Mouse (Mus musculus) frontal cortex, postnatal 10 days (tissue): ENCODE data around the gene Ppp1r3a.
"Not testable (repeated sequence)": the region's sequence is repeated elsewhere in the genome, so short reads cannot be mapped to it uniquely, and the experiment has no call there.

Source experiments
- DNase-seq, 2 experiments: peaks; one replicate each; pipeline ENCODE4 v3.0.0; 2022; ENCODE audit warnings: low spot score in 2 of 2, mixed read lengths in 1 of 2

Ppp1r3a gene

DNA sequence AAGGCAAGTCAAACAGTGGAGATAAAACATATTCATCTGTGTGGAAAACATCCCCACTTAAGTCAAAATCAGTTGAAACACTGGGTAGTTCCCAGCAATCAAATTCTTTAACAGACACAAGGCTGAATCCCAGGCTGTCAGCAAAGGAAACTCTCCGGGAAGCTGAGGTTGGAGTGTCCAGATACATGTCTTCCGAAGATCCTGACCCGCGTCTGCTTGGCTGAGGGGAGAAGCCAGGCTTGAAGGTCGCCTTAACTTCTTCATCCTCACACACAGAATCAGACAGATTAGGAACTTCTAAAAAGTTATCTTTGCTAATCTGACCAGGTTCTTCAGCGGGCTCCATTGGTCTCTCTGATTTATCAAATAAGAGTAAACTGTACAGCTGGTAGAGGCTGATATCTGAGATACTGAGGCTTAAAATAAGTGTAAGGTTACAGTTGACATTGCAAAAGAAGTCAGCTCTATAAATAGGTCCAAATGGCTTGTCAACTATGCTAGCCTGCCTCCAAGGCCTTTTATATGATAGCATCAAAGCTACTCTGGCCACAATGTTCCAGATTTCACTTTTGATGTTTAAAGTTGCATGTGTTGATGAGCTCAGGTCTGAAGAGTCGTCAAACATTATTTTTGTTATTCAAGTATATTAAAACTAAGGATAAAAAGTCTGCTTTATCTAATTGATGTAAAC is at the start of gene Ppp1r3a:
TSS of gene Ppp1r3a (minus strand) at position 374 of the 691 bp plus-strand sequence.
- no peak for DNase-seq

DNA sequence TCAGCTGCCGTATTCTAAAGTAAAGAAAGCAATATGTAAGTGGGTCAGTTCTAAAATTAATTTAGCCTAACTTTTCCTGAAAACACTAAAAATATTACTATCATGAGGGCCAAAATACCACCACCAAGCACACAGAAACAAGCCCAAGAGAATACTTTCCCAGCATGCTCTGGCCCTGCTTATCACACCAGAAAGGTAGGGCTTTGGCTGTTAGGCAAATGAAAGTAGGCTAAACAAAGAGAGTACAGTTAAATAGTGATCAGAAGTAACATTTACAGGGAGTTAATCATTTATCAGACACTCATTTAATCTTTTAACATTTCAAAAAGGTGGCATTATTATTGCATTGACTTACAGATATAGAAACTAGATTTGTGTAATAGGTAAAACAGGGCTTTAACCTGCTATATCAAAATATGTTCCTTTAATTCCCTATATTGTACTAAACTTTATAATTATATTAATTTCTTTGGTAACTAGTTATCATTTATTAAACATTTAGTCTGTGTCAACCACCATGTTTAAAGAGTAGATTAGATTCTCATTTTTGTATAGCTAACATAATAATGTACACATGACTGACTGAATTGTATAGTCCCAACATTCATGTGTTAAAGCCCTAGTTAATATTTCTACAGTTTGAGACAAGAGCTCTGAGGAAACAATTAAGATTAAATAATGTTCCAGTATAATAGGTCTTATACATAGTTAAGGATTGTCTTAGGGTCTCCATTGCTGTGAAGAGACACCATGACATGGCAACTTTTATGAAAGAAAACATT is 32.3 kb upstream of the Ppp1r3a start:
- DNase-seq, result no peak

DNA sequence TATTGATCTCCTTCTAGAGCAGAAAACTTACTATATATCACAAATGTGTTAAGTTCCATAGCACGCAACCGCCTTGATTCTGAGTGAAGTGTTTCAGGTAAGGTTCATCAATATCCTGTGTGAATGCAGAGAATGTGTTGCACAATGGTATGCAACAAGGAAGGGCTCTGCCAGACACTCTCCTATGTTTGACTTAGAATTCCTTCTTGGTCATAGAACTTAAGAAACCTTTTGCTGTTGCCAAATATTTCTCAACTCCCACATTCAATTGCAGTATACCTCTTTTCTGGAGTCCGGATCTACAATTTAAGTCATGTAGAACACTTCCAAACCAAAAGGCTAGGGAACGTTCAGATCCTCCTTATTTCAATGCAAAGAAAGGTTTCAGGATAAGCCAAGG is 22.8 kb upstream of the Ppp1r3a start:
- DNase-seq, result no peak

DNA sequence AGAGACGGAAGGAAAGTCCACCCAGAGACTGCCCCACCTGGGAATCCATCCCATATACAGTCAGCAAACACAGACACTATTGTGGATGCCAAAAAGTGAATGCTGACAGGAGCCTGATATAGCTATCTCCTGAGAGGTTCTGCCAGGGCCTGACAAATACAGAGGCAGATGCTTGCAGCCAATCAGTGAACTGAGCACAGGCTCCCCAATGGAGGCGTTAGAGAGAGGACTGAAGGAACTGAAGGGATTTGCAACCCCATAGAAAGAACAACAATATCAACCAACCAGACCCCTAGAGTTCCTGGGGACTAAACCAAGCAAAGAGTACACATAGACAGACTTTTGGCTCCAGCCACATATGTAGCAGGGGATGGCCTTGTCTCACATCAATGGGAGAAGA is 16.6 kb upstream of the Ppp1r3a start:
- DNase-seq, result no peak

DNA sequence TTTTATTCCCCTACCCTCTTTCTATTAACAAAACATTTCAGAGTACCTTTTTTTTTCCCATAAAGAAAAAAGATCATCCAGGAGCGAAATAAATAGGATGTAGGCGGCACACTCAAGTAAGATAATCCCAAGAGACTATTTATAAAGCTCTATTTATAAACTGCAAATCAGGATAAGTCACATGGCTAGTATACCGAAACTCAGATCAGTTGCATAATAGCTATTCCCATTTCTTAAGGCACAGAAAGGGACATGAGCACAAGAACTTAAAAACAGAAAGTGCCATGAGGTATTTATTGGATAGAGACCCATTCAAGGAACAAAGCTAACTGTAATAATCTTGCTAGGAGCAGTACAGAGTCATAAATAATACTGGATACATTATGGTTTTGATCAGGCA is 2.4 kb upstream of the Ppp1r3a start:
- DNase-seq, result no peak

DNA sequence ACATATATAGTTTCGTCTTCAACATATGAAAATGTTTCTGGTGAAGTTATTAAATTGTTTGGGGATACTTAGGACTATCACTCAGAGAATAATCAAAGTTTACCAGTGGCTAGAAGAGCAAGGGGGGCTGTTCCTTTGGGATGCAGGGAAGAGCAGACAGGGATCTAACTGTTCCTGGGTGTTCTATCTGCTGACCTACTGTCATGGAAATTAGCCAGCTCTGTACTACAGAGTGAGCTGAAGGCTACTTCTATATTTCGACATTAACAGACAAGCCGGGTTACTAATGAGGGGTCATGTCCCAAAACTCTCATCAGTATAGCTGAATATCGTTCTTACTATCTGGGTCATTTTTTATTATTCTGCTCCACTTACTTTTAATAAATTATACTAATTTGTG is 1.6 kb downstream of the Ppp1r3a start:
- no peak for DNase-seq

DNA sequence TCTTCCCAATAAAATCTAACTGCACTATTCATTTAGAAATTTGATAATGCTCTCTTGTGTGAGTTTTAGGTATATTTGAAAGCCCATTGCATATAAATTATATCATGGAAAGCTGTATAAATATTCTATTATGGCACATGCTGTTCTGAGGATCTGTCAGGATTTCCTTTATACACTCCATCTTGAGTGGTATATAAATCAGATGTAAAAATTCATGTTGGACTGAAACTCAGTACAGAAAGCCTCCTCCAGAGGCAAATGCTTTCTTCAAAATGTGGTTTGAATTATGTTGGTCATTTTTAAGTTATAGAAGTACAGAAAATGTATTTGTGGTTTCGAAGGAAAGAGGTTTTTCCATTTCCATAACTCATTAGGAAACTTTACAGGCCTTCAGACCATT is 2.9 kb downstream of the Ppp1r3a start:
- DNase-seq, result no peak

DNA sequence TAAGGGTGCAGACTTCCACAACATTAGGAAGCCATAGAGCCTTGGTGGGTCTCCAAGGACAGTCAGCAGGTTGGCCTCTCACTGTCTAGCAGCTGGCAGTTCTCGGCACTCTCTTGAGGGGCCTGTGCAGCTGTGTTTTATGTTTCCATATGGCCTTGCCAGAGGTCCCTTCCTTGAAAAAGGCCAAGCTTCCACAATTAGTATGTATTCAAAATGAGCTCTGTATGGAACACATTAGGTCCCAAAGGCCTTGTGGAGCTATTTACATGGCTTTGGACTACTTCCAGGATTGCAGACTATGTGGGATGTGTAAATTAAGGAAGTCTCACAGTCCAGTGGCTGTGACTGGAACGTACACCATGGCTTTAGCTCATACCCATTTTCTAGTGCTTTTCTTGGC is 8.1 kb downstream of the Ppp1r3a start:
- no peak for DNase-seq

DNA sequence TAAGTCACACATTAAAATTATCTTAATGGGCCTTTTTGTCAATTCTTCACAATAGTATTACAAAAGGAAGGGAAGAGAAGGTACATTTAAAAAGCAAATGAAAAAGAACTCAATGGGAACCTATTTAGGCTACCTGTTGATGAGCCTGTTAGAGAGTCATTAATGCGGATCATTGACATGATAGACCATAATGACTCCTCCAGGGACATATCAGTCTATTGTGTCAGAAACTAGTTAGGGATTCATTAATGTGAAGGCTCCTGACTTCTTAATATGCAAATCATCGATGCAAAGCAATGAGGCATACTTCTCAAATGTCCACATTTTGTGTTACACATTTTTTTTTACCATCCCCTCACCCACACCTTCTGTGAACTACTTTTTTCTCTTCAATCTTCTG is 19.1 kb downstream of the Ppp1r3a start:
- DNase-seq, result no peak

DNA sequence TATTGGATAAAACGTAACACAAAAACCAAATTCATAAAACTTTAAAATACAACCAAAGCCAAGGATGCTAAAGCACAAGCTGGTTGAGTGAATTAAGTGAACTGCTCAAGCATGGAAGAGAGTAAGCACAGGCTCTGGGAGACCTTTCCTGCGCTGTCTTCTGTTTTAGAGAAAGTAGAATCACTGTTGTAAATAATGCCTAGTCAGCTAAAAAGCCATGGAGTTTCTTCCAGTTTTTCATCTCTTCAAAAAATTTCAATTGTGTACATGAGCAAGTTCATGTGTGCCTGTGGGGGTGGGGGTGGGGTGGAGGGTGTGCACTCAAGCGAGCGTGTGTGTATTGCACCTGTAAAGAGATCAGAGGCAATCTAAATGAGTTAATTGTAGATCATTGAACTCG is 24.1 kb downstream of the Ppp1r3a start:
- no peak for DNase-seq

DNA sequence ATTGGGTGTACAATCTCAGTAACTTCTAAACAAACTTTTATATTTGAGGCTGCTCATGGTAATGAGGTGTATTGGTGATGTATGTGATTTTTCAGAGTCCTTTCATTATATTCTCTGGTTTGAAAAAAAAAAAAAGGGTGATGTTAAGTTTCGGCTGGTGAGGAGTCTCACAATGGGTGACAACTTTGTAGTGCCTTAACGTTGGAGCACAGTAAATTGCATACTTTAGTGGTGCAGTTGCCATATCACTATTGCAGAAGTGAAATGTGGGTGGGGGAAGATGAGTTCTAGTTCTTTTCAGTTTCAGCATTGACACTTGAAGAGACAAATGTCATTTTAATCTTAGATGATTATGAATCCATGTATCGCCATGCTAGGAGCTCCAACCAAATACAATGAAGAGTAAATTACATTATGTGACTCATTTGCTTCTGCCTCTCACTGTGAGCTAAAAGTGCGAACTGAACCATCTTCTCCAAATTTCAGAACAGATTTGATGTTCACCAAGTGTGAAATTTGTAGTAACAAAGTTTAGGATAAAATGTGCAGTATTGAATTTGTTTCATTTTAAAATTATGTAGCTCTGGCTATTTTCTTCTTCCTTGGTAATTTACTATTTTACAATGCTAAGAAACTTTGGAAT is 34.2 kb downstream of the Ppp1r3a start:
- no peak for DNase-seq

DNA sequence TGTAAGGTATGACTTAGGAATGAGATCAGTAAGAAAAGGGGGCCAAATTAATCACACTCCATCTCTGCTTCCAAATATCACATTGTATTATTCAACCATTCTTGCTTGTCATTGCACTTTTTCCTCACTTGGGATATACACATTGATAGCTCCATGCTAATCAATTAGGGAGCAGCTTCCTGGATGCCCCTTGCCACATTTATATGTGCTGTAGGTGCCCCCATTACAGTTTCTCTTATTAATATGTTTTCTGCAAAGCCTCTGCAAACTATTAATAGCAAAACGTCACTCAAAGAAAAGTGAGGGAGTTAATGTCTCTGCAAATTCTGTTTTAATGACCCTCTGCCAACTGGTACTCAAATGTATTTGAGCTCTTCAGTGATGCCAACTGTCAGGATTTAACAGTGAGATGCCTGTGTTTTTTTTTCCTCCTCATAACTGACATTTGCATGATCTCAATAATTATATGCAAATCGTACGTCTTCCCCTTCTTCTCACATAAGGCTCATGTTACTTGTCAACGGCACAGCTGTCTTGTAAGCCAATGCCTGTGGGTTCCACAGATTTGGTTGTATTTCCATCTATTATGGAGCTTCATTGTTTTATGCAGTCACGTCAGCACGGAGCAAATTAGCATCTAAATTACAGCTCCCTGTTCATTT is 34.8 kb downstream of the Ppp1r3a start:
- no peak for DNase-seq

DNA sequence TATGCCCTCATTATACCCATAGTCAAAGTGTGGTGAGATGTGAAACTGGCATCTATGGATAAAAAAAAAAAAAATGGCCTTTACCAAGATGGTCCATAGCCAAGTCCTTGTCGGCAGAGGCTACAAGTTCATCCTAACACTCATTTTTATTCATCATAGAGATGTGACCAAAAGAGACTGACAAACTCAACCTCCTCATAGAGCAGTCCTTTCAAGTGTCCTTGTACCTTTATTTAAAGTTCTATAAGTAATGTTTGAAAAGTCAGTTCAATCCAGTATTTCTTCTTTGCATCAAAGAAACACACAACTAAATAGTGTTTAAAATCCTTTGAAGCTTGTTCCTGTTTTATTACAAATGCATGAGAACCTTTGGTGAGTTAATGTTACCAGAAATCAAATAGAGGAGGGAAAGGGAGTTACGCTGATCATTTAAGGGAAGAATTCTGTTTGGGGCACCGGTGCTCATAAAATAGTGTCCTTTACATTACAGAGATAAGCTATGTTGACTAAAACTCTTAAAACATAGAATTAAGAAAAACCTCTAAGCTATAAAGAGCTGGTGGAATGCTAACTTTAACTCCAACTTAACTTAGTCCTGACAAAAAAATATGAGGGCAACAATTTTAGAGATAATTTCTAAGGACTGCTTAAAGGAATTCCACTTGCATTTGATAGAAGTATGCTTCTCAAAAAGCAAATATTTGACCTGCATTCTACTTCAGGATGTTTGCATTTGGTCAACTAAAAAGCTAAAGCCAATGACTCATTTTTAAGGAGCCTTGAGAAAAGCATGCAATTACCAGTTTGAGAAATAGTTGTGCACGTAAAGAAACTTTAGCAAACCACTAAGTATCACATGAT is 39.7 kb downstream of the Ppp1r3a start:
- DNase-seq, result no peak

DNA sequence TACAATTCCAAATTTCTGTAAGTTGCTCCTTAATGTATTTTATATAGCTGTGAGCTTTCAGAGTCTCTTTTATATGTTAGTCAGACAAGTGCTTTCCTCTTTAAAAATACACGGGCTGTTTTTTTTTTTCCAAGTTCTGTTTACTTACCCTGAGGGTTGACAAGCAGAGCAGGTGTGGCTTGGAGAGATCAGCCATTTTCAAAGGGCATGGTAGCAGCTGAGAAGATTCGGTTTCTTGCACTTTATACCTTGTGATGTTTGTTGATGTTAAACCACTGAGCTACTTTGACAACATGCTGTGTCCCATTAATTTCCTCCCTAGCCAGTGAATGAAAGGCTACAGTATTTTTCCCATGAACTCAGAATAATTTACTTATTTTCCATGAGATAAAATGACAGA is 42.9 kb downstream of the Ppp1r3a start:
- DNase-seq, result no peak

DNA sequence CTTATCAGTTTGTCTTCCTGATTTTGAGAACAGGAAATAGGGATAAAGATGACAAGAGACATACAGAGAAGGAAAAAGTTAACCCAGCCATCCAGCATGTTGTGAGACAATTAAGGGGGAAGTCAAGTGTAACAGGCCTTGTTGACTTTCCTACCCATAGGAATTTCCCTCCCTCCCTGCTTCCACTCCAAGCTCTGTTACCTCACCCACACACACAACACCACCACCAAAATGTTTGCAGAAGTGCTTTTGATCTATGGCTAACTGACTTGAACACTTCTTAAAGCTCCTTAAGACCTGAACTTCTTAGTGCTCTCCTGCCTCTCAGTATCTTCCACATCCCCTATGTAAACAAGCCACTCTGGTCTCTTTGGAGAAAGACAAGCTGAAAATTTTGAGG is 55.0 kb downstream of the Ppp1r3a start:
- DNase-seq, result no peak

DNA sequence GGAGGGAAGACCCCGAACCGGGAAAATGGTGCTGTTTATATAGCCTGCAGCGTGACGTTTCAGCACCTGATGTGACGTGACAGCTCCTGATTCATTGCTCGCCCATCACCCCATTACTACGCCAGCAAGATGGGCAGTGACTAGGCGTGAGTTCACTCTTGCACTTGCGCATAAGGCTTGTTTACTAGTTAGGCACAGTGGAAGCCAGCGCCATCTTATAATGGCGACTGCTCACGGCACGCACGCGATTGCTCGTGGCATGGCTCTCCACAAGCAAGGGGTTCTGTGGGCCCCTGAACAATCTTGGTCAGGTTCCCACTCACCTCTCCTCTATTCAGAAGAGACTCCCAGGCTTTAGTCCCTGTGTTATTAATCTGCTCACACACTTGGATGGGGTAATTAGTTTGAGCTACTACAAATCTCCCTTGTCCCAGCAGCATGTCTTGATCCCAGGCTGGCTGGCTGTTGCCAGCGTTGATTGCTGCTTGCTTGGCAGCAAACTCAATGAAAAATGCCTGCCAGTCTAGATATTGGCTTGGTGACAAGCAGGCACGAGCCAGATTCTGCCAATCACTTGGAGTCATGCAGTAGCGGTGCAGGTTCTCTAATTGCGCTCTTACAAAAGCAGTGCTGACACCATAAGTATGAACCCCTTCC is 75.7 kb downstream of the Ppp1r3a start:
- not testable (repeated sequence) for DNase-seq

DNA sequence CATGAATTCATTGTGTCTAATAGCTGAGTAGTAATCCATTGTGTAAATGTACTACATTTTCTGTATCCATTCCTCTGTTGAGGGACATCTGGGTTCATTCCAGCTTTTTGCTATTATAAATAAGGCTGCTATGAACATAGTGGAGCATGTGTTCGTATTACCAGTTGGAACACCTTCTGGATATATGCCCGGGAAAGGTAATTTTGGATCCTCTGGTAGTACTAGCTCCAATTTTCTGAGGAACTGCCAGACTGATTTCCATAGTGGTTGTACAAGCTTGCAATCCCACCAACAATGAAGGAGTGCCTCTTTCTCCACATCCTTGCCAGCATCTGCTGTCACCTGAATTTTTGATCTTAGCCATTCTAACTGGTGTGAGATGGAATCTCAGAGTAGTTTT is 86.1 kb downstream of the Ppp1r3a start:
- DNase-seq, result not testable (repeated sequence)

DNA sequence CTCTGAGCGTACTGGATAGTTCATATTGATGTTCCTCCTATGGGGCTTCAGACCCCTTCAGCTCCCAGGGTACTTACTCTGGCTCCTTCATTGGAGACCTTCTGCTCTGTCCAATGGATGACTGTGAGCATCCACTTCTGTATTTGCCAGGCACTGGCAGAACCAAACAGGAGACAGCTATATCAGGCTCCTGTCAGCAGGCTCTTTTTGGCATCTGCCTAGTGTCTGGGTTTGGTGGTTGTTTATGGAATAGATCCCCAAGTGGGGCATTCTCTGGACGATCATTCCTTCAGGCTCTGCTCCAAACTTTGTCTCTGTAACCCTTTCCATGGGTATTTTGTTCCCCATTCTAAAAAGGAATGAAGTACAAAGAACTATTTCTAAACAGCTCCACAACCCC is 87.4 kb downstream of the Ppp1r3a start:
- not testable (repeated sequence) for DNase-seq
